In genomic region chr9:28317881-28318280, GRCm38 (mm10) we compare ENCODE assay signal across 18 mouse cellular contexts.
"Had no signal": no experiment of that assay in that cellular context is flagged by ENCODE, and none has a peak within 500 bp of the region (broad histone marks: within the 10 kb centered on the region; RNA-seq: fewer than 3 reads in every experiment).

No protein-coding gene starts in this region.

- DNase-seq: cerebellum, adult 2 months; cerebellum, adult 8-10 months; cerebellum, adult 9-10 months; cerebellum, adult 9-11 months; cerebellum, postnatal 10 days; cerebellum, postnatal 14 days; cerebellum, postnatal 25 days; cerebellum, postnatal 36 days; embryo, embryonic 11 days; forebrain, postnatal 0 days; gastrocnemius, adult 2 months; gastrocnemius, postnatal 10 days; gastrocnemius, postnatal 14 days; gastrocnemius, postnatal 25 days; gastrocnemius, postnatal 36 days; heart, adult 11 months; heart, adult 18-20 months; heart, adult 2 months had no signal
